Mouse (Mus musculus) layer of hippocampus, adult 18-20 months (tissue): Measurements from ENCODE around the gene Dock9. TPM values are rescaled to one million over a fixed set of nuclear protein-coding genes. Genes with fewer than 3 reads are reported as not detected.
"Not testable (repeated sequence)": the region's sequence is repeated elsewhere in the genome, so short reads cannot be mapped to it uniquely, and the experiment has no call there.

ENCODE experiments used
- DNase-seq, 2 experiments: peaks; one replicate each; pipeline ENCODE4 v3.0.0; 2022; ENCODE audit warnings: low spot score in 2 of 2
- total RNA-seq, 2 experiments: library from RNA; stranded (reverse); gene quantifications; 2 replicates each; pipeline ENCODE4 v1.2.3; 2021

Gene Dock9
- total RNA-seq, 2 experiments from 2014 or later = 187 to 197 TPM

DNA sequence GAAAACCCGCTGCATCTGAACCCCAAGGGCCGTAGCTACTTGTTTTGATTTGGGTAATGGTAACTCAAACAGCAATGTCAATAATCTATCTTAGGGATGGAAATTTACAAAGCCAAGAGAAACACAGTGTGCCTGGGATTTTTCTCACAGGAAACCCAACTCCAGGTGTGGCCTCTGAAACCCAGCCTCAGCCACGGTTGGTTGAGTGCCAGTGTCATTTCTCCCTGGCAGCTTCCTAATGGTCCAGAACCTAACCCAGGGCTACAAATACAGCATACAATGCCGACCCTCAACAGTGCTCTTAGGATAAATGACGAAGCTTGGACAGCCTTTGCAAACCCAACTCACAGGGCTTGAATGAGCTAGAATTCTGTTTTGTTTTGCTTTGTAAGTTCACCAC lies 92.0 kb downstream of the Dock9 start:
- DNase-seq = no peak

DNA sequence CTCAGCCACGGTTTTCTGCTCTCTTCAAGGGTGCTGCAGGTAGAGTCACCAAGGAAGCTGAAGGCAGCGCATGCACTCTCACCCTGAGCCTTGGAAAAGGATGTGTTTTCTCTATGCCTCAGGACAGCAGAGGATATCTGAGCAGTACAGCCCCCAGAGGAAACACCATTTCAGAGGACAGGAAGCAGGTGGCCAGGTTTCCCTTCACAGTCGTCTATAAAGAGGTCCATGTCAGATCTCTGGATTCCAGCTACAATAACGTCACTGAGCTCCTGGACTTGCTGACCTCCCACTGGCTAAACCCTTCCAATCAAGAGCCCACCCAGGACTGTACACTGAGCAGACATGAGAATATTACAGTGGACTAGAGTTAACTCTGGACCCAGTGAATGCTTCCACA lies 95.1 kb downstream of the Dock9 start:
- no peak for DNase-seq

DNA sequence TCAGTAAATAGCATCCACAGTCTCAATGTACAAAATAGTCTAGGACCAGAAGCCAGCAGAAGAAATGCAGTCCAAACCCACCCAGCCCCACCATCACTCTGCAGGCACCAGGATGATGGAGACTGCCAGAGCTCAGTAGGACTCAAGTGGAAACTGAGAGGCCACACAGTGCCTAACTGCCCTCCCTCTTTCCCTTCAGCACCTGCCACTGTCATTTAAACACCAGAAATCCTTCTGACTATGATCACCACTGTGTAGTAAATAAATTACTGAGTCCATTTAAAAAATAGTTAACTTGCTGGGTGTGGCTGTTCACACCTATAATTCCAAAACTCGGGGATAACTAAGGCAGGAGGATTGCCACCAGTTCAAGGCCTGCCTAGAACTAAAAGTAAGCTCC lies 97.6 kb downstream of the Dock9 start:
- no peak for DNase-seq

DNA sequence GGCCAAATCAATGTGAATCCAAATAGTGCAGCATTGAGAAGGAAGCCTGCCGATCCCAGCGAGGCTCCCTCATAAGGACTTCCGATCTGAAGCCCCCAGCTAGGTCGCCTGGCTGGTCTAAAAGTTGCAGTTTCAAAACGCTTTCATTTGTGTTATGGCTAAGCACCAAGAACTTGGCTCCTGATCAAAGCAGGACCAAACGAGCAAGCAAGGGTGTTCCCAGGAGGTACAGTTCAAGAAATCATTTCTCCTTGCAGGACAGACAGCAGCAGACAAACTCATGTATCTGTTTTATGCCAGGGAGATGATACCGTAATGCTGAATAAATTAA lies 99.1 kb downstream of the Dock9 start:
- no peak for DNase-seq

DNA sequence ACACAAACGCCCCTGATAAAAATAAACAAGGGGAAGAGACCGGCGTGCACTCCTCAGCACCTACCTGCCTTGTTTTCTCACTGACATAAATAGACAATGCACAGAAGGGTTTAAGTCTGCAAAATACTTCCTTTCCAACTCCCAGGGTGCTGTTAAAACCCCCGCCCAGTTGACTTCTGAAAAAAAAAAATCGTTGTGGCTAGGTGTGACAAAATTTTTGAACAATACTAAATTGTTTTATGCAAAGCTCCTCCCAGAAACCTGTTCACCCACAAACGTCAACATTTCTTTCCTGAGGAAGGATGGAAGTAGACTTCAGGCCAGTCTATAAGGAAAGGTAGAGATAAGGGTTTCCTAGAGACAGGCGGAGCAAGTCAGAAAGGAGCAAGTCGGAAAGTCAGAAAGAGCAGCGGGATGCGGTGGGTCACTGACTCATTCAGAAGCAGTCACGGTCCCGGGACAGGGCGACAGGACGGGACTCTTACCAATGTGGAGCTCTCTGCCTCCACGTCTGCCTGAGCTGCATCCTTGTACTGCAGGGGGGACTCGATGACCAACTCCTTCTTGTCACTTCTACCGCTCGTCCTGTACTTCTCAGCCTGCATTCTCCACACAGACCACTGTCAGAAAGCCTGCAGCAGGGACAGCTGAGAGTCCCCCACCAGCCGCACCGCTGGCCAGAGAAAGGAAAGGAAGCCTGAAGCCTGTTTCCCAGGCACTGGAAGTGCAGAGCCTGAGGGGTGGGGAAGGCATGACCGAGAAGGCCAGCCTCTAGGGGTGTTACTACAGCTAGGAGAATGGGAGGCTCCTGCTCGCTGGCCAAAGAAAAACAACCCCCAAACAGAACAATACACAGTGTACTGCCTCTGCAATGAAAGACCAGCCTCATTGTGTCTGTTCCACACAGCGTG lies 99.7 kb downstream of the Dock9 start:
- peak; percentile 30 to 82 for DNase-seq

DNA sequence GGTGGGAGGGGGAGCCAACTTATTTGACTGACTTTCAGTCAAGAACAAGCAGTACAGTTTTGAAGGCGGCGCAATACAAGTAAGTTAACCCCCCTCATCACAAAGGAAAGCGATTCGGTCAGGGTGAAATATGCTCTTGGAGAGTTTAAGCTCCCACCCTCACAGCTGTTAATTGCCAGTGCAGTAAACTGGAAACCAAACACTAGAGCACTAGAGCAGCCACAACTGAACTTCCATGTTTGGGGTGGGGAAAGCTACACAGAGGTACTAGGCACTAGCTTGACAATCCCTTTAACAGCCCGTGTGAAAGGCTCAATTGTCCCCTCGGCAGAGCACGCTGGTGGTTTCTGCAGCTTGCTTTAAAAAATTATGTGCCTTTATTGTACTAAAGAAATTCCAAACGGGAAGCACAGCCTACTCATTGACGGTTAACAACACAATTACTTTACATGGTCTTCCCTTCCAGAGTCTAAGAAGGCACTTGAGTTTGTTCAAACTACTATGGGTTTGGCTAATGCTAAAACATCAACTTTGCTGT lies 100.4 kb downstream of the Dock9 start:
- DNase-seq = no peak

DNA sequence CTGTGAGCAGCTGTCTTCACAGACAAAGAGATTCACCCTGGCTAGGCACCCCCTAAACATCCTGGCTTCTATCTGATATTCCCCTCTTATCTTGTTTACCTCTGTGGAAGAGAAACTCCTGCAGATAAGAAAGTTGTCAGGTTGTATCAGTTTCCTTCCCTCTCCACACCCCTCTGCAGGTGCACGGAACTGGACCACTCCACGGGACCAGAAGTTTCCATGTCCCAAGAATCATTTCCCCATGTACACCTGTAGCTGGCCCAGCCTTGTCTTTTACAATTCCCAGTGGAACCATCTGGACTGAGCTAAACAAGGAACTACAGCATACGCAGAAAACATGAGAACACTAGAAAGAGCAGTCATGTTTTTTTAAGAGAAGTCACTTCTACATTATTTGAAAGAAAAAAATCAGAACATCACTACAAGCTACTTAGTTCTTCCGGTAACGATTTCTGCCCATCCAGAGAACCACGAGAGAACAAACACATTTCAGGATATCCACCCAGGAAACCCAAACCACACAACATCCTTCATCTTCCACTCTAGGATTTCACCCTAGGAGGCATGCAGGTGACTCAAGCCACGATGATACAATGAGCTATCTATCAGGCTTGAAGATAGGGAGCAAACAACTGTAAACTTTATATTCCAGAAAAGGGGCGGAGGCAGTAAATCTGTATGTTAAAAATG lies 101.1 kb downstream of the Dock9 start:
- no peak for DNase-seq

DNA sequence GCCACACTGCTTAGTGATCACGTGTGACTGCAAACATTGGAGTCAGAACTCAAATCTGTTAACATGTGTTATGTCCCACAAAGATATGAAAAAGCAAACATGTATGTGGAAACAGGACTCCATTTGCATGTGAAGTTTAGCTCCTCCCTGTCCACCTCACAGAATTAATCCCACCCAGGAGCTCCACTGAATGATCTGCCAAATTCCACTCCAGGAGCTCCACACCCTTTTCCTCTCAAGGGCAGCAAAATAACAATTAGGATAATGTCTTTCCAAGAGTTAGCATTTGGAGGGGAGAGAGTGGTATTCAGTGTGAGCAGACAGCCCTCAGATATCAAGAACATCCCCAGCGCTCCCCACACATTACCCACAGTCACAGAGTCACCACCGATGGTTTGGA lies 102.9 kb downstream of the Dock9 start:
- no peak for DNase-seq

DNA sequence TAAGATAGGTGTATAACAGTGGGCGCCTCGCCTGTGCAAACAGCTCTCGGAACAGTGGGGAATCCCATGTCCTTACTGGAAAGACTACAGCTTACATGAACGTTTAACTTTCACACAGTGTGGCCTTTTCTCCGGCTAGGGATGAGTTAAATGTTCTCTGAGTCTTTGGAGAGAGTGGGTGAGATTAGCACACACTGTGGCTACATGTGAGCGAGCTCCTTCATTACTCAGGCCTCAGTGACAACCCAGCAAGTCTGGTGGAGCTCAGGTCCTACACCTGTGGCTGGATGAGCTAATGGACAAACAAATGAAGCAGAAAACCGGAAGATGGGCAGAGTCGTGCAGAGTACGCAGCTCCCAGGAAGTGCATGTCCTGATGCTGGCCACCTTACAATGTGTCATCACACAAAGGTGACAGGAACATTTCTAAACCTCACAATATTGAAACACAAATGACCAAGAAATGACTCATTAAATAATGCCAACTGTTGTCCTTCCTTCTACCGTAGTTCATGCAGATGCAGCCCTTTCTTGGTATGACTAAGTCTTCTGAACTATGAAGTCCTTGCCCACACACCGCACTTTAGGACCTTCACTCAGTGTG lies 103.5 kb downstream of the Dock9 start:
- no peak for DNase-seq

DNA sequence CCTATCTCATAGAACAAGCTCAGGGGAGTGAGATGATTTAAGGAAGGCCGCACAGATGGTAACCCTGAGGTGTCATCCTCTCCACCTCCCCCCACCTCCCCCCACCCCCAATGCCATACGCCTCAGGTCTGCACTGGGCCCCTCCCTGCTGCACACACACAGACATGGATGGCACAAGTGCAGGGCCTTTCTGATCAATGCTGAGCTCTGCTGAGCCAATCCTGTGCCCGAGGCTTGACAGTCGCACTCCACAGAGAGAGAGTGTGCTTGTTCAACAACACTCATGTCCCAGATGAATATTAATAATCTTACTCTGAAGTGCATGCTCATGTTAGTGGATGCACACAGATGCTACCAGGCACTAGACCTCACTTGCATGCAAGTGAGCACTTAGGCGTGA lies 108.0 kb downstream of the Dock9 start:
- DNase-seq = not testable (repeated sequence)

DNA sequence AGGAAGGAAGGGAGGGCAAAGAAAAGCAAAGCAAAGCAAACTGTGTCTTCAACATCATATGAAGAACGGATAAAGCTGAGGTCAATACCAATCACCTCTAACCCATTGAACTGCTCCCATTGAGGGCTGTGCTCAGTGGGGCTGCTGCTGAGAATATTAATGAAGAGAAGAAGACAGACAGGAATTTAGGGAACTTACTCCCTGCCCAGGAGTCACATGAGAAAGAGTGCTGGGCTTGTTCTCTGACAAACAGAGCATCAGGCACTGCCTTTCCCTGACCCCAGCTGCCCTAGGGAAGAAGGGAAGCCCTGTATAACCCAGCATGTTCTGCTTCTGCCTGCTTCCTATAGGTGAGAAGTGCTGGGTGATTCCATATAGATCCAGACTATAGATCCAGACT lies 109.5 kb downstream of the Dock9 start:
- no peak for DNase-seq

DNA sequence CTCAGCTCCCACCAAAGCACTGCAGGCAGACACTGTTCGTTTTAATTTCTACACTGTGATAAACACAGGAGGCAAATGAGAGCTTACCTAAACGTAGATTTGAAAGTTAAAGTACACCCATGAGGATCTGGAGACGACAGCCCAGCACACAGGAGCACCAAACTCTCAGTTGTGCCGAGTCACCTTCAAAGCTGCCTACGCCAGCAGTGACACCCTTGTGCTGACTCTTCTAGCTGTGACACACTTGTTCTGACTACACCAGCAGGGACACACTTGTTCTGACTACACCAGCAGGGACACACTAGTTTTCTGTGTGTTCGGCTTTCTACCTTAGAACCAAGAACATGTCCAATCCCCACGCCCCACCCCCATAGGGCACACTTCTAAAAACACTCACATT lies 110.4 kb downstream of the Dock9 start:
- no peak for DNase-seq

DNA sequence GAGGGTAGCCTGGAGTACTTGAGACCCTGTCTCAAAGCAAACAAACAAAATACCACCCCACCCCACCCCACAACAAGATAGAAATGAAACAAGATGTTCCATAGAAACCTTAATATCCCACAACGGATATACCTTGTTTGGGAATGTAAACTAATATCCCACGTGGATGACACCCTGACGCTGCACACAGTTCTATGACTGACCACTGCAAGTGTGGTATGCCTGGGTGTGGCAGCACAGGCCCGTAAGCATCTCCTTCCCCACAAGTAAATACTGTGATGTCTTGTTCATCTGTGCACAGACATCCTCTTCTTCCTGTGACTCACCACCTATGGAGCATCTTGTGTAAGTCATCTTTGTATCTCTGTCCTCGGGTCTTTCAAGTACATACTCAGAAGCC lies 118.7 kb downstream of the Dock9 start:
- DNase-seq = no peak

DNA sequence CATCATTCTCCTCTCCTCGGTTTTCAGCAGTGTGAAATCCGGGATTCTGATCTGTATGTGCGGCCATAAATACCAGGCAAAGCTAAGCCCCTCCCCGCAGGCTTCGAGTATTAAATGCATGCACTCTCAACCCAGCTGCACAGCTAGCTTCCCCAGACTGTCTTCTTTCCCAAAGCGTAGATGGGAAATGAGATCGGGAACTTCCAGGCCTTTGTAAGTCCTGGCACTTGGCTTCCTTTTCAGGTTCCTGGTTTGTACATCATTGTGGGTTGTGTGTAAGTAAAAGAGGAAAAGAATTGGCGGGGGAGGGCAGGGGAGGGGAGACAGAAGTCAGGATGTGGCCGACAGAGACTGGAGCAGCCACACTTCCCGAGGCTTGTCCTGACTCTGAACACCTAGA lies 119.2 kb downstream of the Dock9 start:
- no peak for DNase-seq

DNA sequence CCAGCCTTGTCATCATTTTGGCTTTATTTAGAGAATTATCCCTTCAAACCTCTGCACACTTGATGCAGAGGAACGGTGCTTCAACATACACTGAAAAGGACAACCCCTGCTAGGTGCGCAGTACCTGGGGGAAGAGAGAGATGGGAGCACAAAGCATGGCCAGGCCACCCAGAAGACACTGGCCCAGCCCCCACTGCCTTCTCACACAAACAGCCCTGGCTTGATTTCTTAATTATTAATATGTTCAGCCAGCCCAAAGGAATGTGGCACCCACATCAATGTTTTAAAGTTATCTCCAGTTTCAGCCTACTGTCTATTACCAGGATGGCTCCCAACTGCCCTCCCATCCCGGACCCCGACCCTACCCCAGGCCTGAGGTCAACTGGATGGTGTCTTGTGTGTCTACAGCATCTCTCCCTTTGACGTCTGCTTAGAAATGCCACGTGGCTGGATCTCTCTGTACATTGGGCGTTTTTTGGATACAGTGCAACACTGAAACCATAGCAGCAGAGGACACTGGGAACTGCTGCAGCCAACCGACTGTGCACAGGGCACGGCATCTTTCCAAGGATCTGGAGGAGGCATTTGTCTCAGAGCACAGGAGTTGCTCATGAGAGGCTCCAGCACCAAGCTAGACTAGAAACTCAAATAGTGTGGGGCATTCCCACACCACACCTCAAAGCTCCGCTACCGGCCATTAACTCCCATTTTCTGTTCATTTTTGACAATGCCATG lies 120.9 kb downstream of the Dock9 start:
- peak; percentile 37 to 80 for DNase-seq

DNA sequence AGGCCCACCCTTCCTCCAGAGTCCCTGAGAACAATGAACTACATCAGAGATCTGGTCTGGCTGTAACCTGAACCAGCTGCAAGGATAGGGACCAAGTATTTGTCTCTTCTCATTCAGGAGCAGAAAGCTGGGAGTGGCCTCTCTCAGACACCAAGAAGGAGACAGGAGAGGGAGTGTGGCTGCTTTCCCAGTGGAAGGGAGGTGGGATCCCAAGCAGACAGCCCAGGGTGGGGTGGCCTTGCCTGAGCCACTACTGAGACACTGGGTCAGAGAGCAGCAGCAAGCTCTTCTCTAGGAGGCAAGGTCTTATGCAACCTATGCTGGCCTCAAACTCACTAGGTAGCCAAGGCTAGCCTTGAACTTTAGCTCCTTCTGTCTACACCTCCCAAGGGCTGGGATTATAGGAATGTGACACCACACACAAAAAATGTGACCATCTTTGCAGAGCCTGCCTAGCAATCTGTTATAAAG lies 121.5 kb downstream of the Dock9 start:
- DNase-seq = no peak

DNA sequence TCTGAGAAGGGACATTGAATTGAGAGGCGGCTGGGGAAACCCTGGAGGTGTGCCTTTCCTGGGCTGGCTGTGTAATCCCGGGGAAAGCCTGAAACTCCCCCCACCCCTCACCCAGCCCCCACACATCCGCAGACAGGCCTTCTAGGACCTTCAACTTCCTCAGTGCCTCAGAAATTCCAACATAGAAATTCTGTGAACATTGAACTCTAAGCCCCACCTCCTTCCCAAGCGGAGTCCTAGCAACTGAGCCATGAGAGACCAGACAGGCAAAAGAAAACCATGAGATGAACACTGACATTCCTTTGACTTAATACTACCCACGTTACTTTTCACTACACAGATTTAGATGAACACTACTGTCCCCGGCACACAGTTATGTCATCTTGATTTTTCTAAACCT lies 122.1 kb downstream of the Dock9 start:
- no peak for DNase-seq

DNA sequence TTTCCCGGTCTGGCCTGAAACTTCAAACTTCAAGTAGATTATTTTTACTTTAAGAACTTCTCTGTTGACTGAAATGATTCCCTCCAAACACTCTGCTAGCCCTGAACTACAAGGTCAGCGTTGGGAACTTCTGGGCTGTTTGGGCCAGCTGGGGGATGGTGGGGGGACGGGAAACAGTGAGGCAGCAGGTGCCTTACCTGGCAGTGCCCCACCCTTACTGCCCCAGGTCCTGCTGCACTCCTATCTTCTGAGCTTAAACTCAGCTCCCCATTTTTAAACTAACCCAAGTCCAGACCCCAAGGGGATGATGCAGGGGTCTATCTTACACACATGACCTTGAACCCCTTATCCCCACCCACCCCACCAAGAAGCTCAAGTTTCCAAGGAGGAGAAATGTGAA lies 122.5 kb downstream of the Dock9 start:
- no peak for DNase-seq

DNA sequence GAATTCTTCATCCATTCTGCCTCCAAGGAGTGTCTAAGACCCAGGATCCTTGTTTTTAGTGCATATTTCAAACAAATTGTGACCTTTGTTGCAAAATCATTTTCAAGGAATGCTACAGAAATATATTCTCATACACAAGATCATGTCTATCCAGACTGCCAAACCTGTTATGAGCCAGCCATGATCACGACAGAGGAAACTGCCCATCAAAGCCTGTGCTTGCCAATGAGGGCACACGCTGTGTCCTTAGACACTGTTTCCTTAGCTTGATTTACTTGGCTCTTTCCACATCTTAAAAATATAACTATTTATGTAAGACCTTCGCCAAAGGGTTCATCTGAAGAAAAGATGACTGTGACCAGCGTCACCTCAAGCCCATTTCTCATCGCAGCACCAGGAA lies 127.6 kb downstream of the Dock9 start:
- DNase-seq = no peak

DNA sequence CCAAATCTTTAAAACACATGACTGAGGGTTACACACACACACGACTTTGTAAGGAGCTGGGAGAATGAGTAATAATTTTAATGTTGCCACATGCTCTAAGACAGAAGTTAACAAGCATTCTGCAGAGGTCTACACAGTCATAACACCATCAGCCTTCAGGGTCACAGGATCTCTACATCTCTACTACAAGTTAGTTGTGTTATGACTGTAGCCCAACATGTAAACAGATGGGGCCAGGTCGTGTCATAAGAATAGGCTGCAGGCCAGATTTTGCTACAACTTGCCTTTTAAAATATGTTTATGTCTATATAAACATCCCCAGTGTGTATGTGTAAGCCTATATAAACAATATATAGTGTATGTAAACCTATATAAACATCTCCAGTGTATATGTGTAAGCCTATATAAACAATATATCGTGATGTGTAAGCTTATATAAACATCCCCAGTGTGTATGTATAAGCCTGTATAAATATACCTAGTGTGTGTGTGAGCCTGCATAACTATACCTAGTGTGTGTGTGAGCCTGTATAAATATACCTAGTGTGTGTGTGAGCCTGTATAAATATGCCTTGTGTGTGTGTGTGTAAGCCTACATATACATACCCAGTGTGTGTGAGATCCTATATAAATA lies 130.9 kb downstream of the Dock9 start:
- no peak for DNase-seq
